Mouse (Mus musculus) frontal cortex, adult 2 months (tissue): ENCODE data around the gene Grasp. TPM values are rescaled to one million over a fixed set of nuclear protein-coding genes. Genes with fewer than 3 reads are reported as not detected.

ENCODE experiments used
- DNase-seq, 2 experiments: peaks; one replicate each; pipeline ENCODE4 v3.0.0; 2022; ENCODE audit warnings: low spot score in 1 of 2; ENCODE audit errors: extremely low spot score in 1 of 2
- polyA plus RNA-seq: library from polyadenylated mRNA; depleted of rRNA; stranded (reverse); fragments of >200 nt; gene quantifications from 2 replicates; pipeline ENCODE4 v1.2.3, GENCODE M21; 2012; rRNA removed

Gene Grasp
- polyA plus RNA-seq, 1 experiment: 43.9 TPM

- no peak for DNase-seq
These were observed 43.4 kb downstream of the Grasp start for GRCm38 (mm10) chr15:101267053-101268032.

GRCm38 (mm10) chr15:101270101-101270820 is 46.3 kb downstream of the Grasp start:
- no peak for DNase-seq

- DNase-seq: no peak
These were observed 47.1 kb downstream of the Grasp start for GRCm38 (mm10) chr15:101271107-101271506.

- no peak for DNase-seq
These were observed 47.5 kb downstream of the Grasp start for GRCm38 (mm10) chr15:101271513-101271912.

GRCm38 (mm10) chr15:101274380-101274779 is 50.4 kb downstream of the Grasp start:
- no peak for DNase-seq

GRCm38 (mm10) chr15:101277351-101277899 is 53.4 kb downstream of the Grasp start:
- peak in 1 of 2 experiments; percentile 57 for DNase-seq

- no peak for DNase-seq
These were observed 54.6 kb downstream of the Grasp start for GRCm38 (mm10) chr15:101278589-101278988.

- no peak for DNase-seq
These were observed 55.5 kb downstream of the Grasp start for GRCm38 (mm10) chr15:101279430-101279999.

Other genes with a start within 250 kb of the Grasp start
- not detected in 2 replicates for gene Gm47841, start 176.8 kb upstream of the Grasp start, polyA plus RNA-seq
- gene Fignl2, start 145.6 kb upstream of the Grasp start, polyA plus RNA-seq: 1.2 and 1.3 TPM in 2 replicates
- gene Ankrd33, start 108.4 kb upstream of the Grasp start, polyA plus RNA-seq: not detected in 2 replicates
- gene Acvrl1, start 95.7 kb upstream of the Grasp start, polyA plus RNA-seq: 20.7 and 22.4 TPM in 2 replicates
- 68.4 and 68.6 TPM in 2 replicates for gene Acvr1b, start 50.1 kb upstream of the Grasp start, polyA plus RNA-seq
- gene Nr4a1, start 30.1 kb downstream of the Grasp start, polyA plus RNA-seq: 80.9 and 169 TPM in 2 replicates
- 50.2 and 58.3 TPM in 2 replicates for gene Atg101, start 60.1 kb downstream of the Grasp start, polyA plus RNA-seq
- 0.27 and 0.52 TPM in 2 replicates for gene 6030408B16Rik, start 69.0 kb downstream of the Grasp start, polyA plus RNA-seq
- gene Krt80, start 146.0 kb downstream of the Grasp start, polyA plus RNA-seq: 2.0 and 3.3 TPM in 2 replicates
- 0.34 and 1.0 TPM in 2 replicates for gene Krt7, start 186.9 kb downstream of the Grasp start, polyA plus RNA-seq
- 0.10 and 0.13 TPM in 2 replicates for gene Krt87, start 214.6 kb downstream of the Grasp start, polyA plus RNA-seq
- not detected in 2 replicates for gene Krt88, start 223.6 kb downstream of the Grasp start, polyA plus RNA-seq
- gene Krt81, start 239.6 kb downstream of the Grasp start, polyA plus RNA-seq: not detected in 2 replicates
- 0.10 TPM in 1 of 2 replicates, not detected in the other for gene Krt86, start 249.3 kb downstream of the Grasp start, polyA plus RNA-seq